Mouse (Mus musculus): ENCODE measurements around the gene H2-Q6. TPM values are rescaled to one million over a fixed set of nuclear protein-coding genes. Genes with fewer than 3 reads are reported as not detected.
"Not testable (repeated sequence)": the region's sequence is repeated elsewhere in the genome, so short reads cannot be mapped to it uniquely, and the experiment has no call there.

H2-Q6 gene
- total RNA-seq, 1 experiment from 2014 or later, result 0.74 TPM

DNA sequence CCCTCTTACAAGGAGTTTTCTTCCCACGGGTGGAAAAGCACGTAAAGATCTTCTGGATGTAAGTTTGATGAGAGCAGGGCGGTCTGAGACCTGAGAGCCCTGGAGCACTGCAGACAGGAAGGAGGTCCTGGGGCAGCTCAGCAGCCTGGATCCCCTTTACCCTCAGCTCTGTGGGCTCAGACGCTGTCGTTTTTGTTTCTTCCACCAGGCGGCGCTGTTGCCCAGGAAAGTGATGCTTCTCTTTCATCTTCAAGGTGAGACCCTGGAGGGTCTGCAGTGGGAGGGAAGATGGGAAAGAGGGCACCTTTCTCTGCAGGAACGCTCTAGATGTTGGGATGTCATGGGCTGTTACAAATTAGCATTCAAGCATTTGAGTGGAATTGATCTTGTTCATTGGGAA lies 10.2 kb downstream of the H2-Q6 start:
- not testable (repeated sequence) for DNase-seq

DNA sequence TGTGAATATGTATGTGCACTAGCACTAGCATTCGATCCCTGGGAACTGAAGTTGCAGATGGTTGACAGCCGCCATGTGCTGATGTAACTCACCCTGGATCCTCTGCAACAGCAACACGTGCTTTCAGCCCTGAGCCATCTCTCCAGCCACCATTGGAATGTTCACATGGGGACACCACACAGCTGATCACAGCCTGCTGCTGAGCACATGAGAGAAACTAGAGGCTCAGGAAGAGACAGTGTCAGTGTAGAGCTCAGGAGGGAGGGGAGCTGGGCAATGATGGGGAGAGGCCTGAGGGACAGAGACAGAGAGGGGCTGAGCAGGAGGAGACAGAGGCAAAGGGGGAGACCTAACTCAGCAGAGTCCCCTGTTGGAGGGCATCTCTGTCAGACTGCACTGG lies 10.9 kb downstream of the H2-Q6 start:
- not testable (repeated sequence) for DNase-seq

DNA sequence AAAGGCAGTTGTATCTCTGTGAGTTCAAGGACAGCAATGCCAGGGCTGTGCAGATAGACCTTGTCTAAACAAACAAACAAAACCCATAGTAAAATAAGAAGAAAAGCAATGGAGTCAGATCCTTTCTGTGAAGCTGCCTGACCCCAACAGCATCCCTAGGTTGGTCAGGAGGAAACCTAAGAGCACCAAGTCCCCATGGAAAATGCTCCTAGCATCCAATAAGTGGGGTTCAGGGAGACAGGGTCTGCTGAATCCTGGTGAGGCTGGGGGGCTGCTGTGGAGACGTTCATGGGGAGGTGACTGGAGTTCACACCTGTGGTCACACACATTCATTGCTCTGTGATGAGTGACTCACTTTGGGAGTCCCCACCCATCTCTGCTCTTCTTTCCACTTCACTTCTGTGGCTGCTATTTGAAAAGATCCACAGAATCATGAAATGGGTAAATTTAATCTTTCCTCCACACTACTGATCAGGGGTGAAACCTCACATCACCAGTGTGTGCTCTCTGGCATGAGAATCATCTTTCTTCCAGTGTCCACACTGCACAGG lies 12.8 kb downstream of the H2-Q6 start:
- not testable (repeated sequence) for DNase-seq

DNA sequence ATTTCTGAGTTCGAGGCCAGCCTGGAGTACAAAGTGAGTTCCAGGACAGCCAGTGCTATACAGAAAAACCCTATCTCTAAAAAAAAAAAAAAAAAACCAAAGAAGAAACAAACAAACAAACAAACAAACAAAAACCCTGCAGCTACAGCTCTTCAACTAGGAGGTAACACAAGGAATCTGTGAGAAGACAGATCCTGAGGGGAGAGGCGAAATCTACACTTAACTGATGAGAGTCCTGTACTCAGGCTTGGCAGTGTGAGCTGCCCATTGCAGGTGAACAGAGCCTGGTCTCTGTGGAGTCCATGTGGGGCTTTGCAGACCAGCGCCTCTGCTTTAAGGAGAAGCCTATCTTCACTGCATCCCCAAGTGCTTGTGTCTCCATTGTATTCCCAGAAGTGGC lies 13.7 kb downstream of the H2-Q6 start:
- not testable (repeated sequence) for DNase-seq

DNA sequence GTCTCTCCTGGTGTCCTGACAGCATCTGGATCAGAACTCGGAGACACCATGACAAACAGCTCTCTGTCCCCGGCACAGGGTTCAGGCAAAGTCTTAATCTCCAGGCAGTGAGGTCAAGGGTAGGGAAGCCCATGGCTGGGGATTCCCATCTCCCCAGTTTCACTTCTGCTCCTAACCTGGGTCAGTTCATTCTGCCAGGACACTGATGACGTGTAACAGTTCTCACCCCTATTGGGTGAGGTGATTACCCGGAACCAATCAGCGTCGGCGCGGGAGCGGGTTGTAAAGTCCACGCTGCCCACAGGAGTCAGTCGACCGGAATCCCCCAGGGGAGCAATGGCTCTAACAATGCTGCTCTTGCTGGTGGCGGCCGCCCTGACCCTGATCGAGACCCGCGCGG lies 14.2 kb downstream of the H2-Q6 start, which contains the start of gene H2-Q7:
TSS of gene H2-Q7 (plus strand) at position 271 of the 400 bp plus-strand sequence.
- DNase-seq, result peak; percentile 91

DNA sequence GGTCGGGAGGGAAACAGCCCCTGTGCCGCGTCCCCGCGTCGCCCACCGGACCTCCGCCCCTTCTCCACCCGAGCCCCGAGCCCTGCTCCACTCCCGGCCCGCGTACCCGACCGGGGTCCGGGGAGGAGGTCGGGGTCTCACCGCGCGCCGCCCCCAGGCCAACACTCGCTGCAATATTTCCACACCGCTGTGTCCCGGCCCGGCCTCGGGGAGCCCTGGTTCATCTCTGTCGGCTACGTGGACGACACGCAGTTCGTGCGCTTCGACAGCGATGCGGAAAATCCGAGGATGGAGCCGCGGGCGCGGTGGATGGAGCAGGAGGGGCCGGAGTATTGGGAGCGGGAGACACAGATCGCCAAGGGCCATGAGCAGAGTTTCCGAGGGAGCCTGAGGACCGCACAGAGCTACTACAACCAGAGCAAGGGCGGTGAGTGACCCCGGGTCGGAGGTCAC lies 14.7 kb downstream of the H2-Q6 start:
- DNase-seq, result peak; percentile 45

DNA sequence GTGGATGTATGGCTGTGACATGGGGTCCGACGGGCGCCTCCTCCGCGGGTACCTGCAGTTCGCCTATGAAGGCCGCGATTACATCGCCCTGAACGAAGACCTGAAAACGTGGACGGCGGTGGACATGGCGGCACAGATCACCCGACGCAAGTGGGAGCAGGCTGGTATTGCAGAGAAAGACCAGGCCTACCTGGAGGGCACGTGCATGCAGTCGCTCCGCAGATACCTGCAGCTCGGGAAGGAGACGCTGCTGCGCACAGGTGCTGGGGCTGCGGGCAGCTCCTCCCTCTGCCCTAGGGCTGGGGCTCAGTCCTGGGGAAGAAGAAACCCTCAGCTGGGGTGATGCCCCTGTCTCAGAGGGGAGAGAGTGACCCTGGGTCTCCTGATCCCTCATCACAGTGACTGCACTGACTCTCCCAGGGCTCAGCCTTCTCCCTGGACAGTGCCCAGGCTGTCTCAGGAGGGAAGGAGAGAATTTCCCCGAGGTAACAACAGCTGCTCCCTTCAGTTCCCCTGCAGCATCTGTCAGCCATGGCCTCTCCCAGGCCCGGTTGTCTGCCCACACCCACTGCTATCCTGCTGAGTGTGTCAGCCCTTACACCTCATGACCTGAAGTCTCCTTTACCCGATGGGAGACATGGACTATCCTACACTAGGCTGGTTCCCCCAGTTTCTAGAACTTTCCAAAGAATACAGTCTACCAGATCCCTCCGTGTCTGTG lies 15.4 kb downstream of the H2-Q6 start:
- not testable (repeated sequence) for DNase-seq

DNA sequence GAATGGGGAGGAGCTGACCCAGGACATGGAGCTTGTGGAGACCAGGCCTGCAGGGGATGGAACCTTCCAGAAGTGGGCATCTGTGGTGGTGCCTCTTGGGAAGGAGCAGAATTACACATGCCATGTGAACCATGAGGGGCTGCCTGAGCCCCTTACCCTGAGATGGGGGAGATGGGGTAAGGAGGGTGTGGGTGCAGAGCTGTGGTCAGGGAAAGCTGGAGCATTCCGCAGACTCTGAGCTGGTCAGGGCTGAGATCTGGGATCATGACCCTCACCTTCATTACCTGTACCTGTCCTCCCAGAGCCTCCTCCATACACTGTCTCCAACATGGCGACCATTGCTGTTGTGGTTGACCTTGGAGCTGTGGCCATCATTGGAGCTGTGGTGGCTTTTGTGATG lies 17.7 kb downstream of the H2-Q6 start:
- not testable (repeated sequence) for DNase-seq

DNA sequence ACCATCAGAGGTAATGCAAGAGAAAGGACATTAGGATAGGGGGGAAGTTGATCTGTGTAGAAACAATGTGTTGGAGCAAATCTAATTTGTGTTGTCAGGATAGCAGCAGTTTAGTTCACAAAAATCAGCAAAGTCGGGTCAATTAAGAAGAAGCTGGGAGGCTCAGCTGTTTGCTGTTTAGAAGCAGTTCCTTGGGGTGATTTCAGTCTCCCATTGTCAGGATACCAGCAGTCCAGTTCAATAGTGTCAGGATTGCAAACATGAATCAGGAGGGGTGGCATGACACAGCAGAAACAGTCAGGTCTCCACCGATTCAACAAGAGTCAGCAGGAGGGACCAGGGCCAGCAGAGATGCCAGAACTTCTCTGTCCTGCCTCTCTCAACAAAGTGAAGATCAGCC lies 19.9 kb downstream of the H2-Q6 start:
- not testable (repeated sequence) for DNase-seq

DNA sequence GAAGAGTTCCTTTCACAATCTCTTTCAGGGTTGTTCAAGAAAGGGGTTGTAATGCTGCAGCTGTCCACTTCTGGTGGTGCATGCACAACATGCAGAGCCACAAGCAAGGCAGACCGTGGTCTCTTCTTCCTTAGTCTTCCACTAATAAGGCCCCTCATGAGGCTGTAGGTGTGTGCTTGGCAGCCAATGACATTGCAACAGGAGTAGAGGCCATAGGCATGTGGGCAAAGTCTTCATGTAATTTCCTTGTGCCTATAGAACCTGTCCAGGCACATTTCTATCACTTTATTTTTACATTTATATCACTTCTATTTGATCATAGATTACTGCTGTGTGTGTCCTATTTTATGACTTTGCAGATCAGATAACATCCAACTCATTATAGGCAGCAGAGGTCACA lies 33.6 kb downstream of the H2-Q6 start:
- DNase-seq, result not testable (repeated sequence)

DNA sequence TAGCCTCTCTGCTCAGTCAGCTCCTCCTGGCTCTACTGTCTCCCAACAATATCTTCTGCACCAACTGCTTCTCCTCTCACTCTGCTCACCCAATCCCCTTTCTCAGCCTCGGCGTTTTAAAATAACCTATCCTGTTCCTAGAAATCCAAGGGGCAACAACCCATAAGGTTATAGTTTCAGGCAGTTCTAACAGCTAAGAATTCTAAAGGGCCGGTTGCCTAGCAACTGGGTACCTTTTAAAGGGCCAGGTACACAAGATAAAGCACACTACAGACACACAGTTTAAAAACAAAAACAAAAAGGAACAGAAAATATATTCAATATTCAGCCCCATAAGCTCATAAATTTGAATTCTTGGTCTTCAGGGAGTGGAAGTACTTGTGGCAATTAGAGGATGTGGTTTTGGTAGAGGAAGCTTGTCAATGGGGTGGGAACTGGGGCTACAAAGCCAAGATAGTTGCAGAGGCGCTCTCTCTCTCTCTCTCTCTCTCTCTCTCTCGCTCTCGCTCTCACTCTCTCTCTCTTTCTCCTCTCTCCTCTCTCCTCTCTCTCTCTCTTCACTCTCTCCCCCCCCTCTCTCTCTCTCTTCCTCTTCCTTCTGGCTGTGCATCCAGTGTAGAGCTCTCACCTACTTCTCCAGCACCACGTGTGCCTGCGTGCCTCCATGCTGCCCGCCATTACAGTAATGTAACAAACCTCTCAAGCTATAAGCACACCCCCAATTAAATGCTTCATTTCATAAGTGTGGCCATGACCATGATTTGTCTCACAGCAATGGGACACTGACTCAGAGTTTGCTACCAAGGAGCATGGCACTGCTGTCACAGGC lies 36.1 kb downstream of the H2-Q6 start:
- not testable (repeated sequence) for DNase-seq

DNA sequence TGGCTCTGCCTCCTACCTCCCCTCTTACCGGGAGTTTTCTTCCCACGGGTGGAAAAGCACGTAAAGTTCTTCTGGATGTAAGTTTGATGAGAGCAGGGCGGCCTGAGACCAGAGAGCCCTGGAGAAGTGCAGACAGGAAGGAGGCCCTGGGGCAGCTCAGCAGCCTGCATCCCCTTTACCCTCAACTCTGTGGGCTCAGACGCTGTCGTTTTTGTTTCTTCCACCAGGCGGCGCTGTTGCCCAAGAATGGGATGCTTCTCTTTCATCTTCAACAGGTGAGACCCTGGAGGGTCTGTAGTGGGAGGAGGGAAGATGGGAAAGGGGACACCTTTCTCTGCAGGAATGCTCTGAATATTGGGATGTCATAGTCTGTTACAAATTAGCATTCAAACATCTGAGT lies 41.0 kb downstream of the H2-Q6 start:
- peak; percentile 19 for DNase-seq

DNA sequence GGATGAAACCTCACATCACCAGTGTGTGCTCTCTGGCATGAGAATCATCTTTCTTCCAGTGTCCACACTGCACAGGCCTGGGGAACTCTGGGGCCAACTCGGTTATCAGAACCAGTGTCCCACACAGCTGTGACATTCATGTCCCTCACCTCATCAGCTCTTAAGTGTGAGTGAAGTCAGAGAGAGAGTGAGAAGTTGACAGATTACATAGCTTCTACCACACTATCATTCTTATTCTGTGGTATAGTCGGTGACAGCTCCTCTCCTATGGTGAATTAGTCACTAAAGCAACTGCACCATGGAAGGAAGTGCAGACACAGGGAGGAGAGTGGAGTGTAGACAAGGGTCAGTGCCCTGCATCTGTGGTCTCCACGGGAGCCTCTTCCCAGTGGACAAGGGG lies 44.3 kb downstream of the H2-Q6 start:
- not testable (repeated sequence) for DNase-seq

DNA sequence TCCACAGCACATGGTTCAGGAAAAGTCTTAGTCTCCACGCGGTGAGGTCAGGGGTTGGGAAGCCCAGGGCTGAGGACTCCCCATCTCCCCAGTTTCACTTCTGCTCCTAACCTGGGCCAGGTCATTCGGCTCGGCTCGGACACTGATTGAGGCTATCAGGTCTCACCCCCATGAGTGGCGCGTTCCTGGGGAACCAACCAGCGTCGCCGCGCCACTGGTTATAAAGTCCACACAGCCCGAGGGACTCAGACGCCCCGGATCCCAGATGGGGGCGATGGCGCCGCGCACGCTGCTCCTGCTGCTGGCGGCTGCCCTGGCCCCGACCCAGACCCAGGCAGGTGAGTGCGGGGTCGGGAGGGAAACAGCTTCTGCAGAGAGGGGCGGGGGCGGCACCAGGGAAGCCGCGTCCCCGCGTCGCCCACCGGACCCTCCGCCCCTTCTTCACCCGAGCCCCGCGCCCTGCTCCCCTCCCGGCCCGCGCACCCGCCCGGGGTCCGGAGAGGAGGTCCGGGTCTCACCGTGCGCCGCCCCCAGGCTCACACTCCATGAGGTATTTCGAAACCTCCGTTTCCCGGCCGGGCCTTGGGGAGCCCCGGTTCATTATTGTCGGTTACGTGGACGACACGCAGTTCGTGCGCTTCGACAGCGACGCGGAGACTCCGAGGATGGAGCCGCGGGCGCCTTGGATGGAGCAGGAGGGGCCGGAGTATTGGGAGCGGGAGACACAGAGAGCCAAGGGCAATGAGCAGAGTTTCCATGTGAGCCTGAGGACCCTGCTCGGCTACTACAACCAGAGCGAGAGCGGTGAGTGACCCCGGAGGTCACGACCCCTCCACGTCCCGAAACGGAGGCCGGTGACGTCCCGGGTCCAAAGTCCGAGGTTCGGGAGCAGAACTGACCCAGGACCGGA lies 45.4 kb downstream of the H2-Q6 start, which contains the start of gene H2-Q10:
TSS of gene H2-Q10 (plus strand) at position 248 of the 910 bp plus-strand sequence.
- DNase-seq, result peak; percentile 12

Other genes starting within 250 kb of the H2-Q6 start
- 3.3 and 5.6 TPM in 2 replicates for gene Aif1, start 248.8 kb upstream of the H2-Q6 start, total RNA-seq (2021)
- gene Lst1, start 236.4 kb upstream of the H2-Q6 start, total RNA-seq (2021), result 5.6 and 11.9 TPM in 2 replicates
- gene Ltb, start 230.4 kb upstream of the H2-Q6 start, total RNA-seq (2021), result 4.3 and 35.6 TPM in 2 replicates
- 0.33 and 1.4 TPM in 2 replicates for gene Tnf, start 222.8 kb upstream of the H2-Q6 start, total RNA-seq (2021)
- 0.33 and 2.7 TPM in 2 replicates for gene Lta, start 219.5 kb upstream of the H2-Q6 start, total RNA-seq (2021)
- gene Gm16181, start 204.0 kb upstream of the H2-Q6 start, total RNA-seq (2021), result 0.67 TPM in 1 of 2 replicates, not detected in the other
- 7.0 and 8.2 TPM in 2 replicates for gene Atp6v1g2, start 191.2 kb upstream of the H2-Q6 start, total RNA-seq (2021)
- gene Nfkbil1, start 189.1 kb upstream of the H2-Q6 start, total RNA-seq (2021), result 15.3 and 17.7 TPM in 2 replicates
- 200 and 232 TPM in 2 replicates for gene Ddx39b, start 183.1 kb upstream of the H2-Q6 start, total RNA-seq (2021)
- 93.3 and 154 TPM in 2 replicates for gene H2-D1, start 162.1 kb upstream of the H2-Q6 start, total RNA-seq (2021)
- gene H2-Q1, start 104.4 kb upstream of the H2-Q6 start, total RNA-seq (2021), result 1.7 and 2.7 TPM in 2 replicates
- 0.49 and 1.3 TPM in 2 replicates for gene H2-Q2, start 82.6 kb upstream of the H2-Q6 start, total RNA-seq (2021)
- 16.3 and 26.4 TPM in 2 replicates for gene H2-Q4, start 45.2 kb upstream of the H2-Q6 start, total RNA-seq (2021)
- gene H2-Q7, start 14.3 kb downstream of the H2-Q6 start, total RNA-seq (2021), result 2.7 and 11.1 TPM in 2 replicates
- 4.4 and 61.3 TPM in 2 replicates for gene H2-Q10, start 45.2 kb downstream of the H2-Q6 start, total RNA-seq (2021)
- 0.26 and 0.45 TPM in 2 replicates for gene Pou5f1, start 81.2 kb downstream of the H2-Q6 start, total RNA-seq (2021)
- 19.9 and 21.4 TPM in 2 replicates for gene Tcf19, start 92.0 kb downstream of the H2-Q6 start, total RNA-seq (2021)
- gene Cchcr1, start 92.2 kb downstream of the H2-Q6 start, total RNA-seq (2021), result 12.0 and 14.3 TPM in 2 replicates
- gene Psors1c2, start 108.4 kb downstream of the H2-Q6 start, total RNA-seq (2021), result not detected in 2 replicates
- 0.23 and 0.37 TPM in 2 replicates for gene Cdsn, start 127.3 kb downstream of the H2-Q6 start, total RNA-seq (2021)
- not detected in 2 replicates for gene 2300002M23Rik, start 142.6 kb downstream of the H2-Q6 start, total RNA-seq (2021)
- gene Sfta2, start 176.7 kb downstream of the H2-Q6 start, total RNA-seq (2021), result not detected in 2 replicates
- gene Gm9573, start 201.8 kb downstream of the H2-Q6 start, total RNA-seq (2021), result not detected in 2 replicates
- not detected in 2 replicates for gene Mucl3, start 218.8 kb downstream of the H2-Q6 start, total RNA-seq (2021)
- 49.6 and 52.0 TPM in 2 replicates for gene Vars2, start 242.7 kb downstream of the H2-Q6 start, total RNA-seq (2021)
- 24.3 and 24.7 TPM in 2 replicates for gene Gtf2h4, start 248.9 kb downstream of the H2-Q6 start, total RNA-seq (2021)

Measured in adrenal gland, postnatal 14 days (tissue).